Mouse (Mus musculus) embryonic stem cell, embryonic (primary cell): ENCODE data around the gene Hyal1.

Source experiments
- CTCF ChIA-PET, 4 experiments: fragments of 300-600 bp in 2 of 4; fragments of 350-600 bp in 2 of 4; sonication (Branson Sonifier 250); formaldehyde crosslinking; loops; one replicate each; lab custom pipeline; 2022; ENCODE audit warnings: inconsistent platforms in 2 of 4; lab: Charles Lee
- POLR2A ChIA-PET, 4 experiments: fragments of 300-600 bp in 2 of 4; fragments of 350-600 bp in 2 of 4; sonication (Branson Sonifier 250); formaldehyde crosslinking; loops; one replicate each; lab custom pipeline; 2022; ENCODE audit warnings: antibody characterized with exemption in 4 of 4, inconsistent platforms in 1 of 4; lab: Charles Lee

The Hyal1 gene

GRCm38 (mm10) chr9:107576357-107577107, at the start of gene Hyal1:
TSS of gene Hyal1 (plus strand) at chr9:107576927.
- POLR2A ChIA-PET = interaction anchor here (0.5 to 29.0 kb wide), 63 partner anchors 8 to 817 kb away, joined by 3 to 450 read pairs (median 4); partner anchors contain the start of genes Ifrd2 (in 4 of the 4), 6430571L13Rik (in 3 of the 4), Gnai2 (in 3 of the 4) and Tusc2 (in 3 of the 4)
- CTCF ChIA-PET = interaction anchor here in 2 of 4 experiments (1.1 to 2.0 kb wide), 11 partner anchors 10 to 177 kb away, joined by 3 to 12 read pairs (median 4); partner anchors contain the start of genes Cacna2d2 (in 1 of the 2) and Ifrd2 (in 1 of the 2)

- ChIA-PET POLR2A (interaction anchor here (0.5 to 2.2 kb wide), 38 partner anchors 8 to 847 kb away, joined by 3 to 48 read pairs (median 4); partner anchors contain the start of genes Cyb561d2 (in 3 of the 4), Nprl2 (in 3 of the 4), 6430571L13Rik (in 2 of the 4) and Tusc2 (in 2 of the 4)), CTCF (interaction anchor here (0.6 to 1.8 kb wide), 20 partner anchors 8 to 355 kb away, joined by 3 to 13 read pairs (median 3); partner anchors contain the start of genes Cyb561d2 (in 3 of the 4), Nprl2 (in 3 of the 4), Hyal2 (in 1 of the 4) and Zmynd10 (in 1 of the 4))
These were observed 42.8 kb upstream of the Hyal1 start, which contains the start of gene Tmem115 for GRCm38 (mm10) chr9:107533791-107534407. TSS of gene Tmem115 (plus strand) at chr9:107533945.

GRCm38 (mm10) chr9:107534408-107535202, 42.1 kb upstream of the Hyal1 start:
- ChIA-PET POLR2A (interaction anchor here (0.7 to 2.2 kb wide), 29 partner anchors 8 to 848 kb away, joined by 3 to 48 read pairs (median 5); partner anchors contain the start of genes Cyb561d2 (in 3 of the 4), Nprl2 (in 3 of the 4), 6430571L13Rik (in 2 of the 4) and Tusc2 (in 2 of the 4)), CTCF (interaction anchor here in 3 of 4 experiments (0.9 to 1.6 kb wide), 11 partner anchors 8 to 111 kb away, joined by 3 to 13 read pairs (median 4); partner anchors contain the start of genes Cyb561d2 (in 1 of the 3), Nprl2 (in 1 of the 3), Tusc2 (in 1 of the 3) and Zmynd10 (in 1 of the 3))

GRCm38 (mm10) chr9:107538231-107538630, 38.5 kb upstream of the Hyal1 start:
- POLR2A ChIA-PET = interaction anchor here in 1 of 4 experiments (0.9 to 2.0 kb wide), 2 partner anchors 49 to 58 kb away, joined by 3 to 5 read pairs; partner anchors contain the start of gene Ifrd2
- CTCF ChIA-PET = no interaction called here

GRCm38 (mm10) chr9:107538711-107539110, 38.0 kb upstream of the Hyal1 start:
- CTCF ChIA-PET = no interaction called here
- POLR2A ChIA-PET = interaction anchor here in 2 of 4 experiments (0.9 to 9.0 kb wide), 4 partner anchors 12 to 57 kb away, joined by 3 to 62 read pairs (median 4); partner anchors contain the start of genes Ifrd2 (in 1 of the 2) and Rassf1 (in 1 of the 2)

- ChIA-PET POLR2A (interaction anchor here in 2 of 4 experiments (1.2 to 9.0 kb wide), 9 partner anchors 11 to 199 kb away, joined by 3 to 77 read pairs (median 13); partner anchors contain the start of genes Rassf1 (in 2 of the 2), 6430571L13Rik (in 1 of the 2), Hyal1 (in 1 of the 2) and Hyal2 (in 1 of the 2)), CTCF (interaction anchor here in 2 of 4 experiments (0.6 to 0.9 kb wide), 2 partner anchors 11 to 184 kb away, joined by 3 to 4 read pairs; no protein-coding TSS in a partner anchor)
These were observed 36.8 kb upstream of the Hyal1 start for GRCm38 (mm10) chr9:107539940-107540339.

- POLR2A ChIA-PET = interaction anchor here in 3 of 4 experiments (0.5 to 9.0 kb wide), 13 partner anchors 10 to 648 kb away, joined by 3 to 77 read pairs (median 10); partner anchors contain the start of genes Ifrd2 (in 2 of the 3), 6430571L13Rik (in 1 of the 3), Hyal1 (in 1 of the 3) and Hyal2 (in 1 of the 3)
- CTCF ChIA-PET = interaction anchor here in 2 of 4 experiments (0.5 to 1.7 kb wide), 3 partner anchors 10 to 207 kb away, joined by 3 to 7 read pairs (median 3); partner anchors contain the start of gene 6430571L13Rik (in 1 of the 2)
These were observed 36.3 kb upstream of the Hyal1 start for GRCm38 (mm10) chr9:107540420-107540819.

- POLR2A ChIA-PET = interaction anchor here in 3 of 4 experiments (0.5 to 9.0 kb wide), 27 partner anchors 9 to 649 kb away, joined by 3 to 77 read pairs (median 7); partner anchors contain the start of genes Rassf1 (in 3 of the 3), Hyal1 (in 2 of the 3), Ifrd2 (in 2 of the 3) and 6430571L13Rik (in 1 of the 3)
- CTCF ChIA-PET = interaction anchor here in 2 of 4 experiments (0.5 to 2.4 kb wide), 8 partner anchors 8 to 208 kb away, joined by 3 to 15 read pairs (median 4); partner anchors contain the start of genes 6430571L13Rik (in 1 of the 2) and Tmem115 (in 1 of the 2)
These were observed 35.7 kb upstream of the Hyal1 start for GRCm38 (mm10) chr9:107541005-107541404.

GRCm38 (mm10) chr9:107541474-107542351, 35.0 kb upstream of the Hyal1 start, which contains the start of the genes Cyb561d2 and Nprl2:
TSS of gene Cyb561d2 (minus strand) at chr9:107542193.
TSS of gene Nprl2 (plus strand) at chr9:107542226.
- ChIA-PET CTCF (interaction anchor here in 3 of 4 experiments (0.6 to 2.4 kb wide), 20 partner anchors 8 to 201 kb away, joined by 3 to 15 read pairs (median 4); partner anchors contain the start of genes Tmem115 (in 3 of the 3) and 6430571L13Rik (in 1 of the 3)), POLR2A (interaction anchor here in 3 of 4 experiments (0.6 to 9.0 kb wide), 55 partner anchors 8 to 851 kb away, joined by 3 to 77 read pairs (median 4); partner anchors contain the start of genes 6430571L13Rik (in 3 of the 3), Rassf1 (in 3 of the 3), Tmem115 (in 3 of the 3) and Gnai2 (in 2 of the 3))

GRCm38 (mm10) chr9:107542352-107542686, 34.4 kb upstream of the Hyal1 start:
- ChIA-PET CTCF (interaction anchor here in 3 of 4 experiments (0.6 to 2.4 kb wide), 20 partner anchors 8 to 748 kb away, joined by 3 to 15 read pairs (median 4); partner anchors contain the start of genes Tmem115 (in 3 of the 3), Ifrd2 (in 1 of the 3) and Nicn1 (in 1 of the 3)), POLR2A (interaction anchor here in 3 of 4 experiments (0.6 to 9.0 kb wide), 46 partner anchors 8 to 851 kb away, joined by 3 to 77 read pairs (median 4); partner anchors contain the start of genes 6430571L13Rik (in 3 of the 3), Tmem115 (in 3 of the 3), Gnai2 (in 2 of the 3) and Hyal1 (in 2 of the 3))

- ChIA-PET CTCF (interaction anchor here in 3 of 4 experiments (0.6 to 2.4 kb wide), 15 partner anchors 9 to 747 kb away, joined by 3 to 15 read pairs (median 3); partner anchors contain the start of genes Tmem115 (in 2 of the 3), Ifrd2 (in 1 of the 3) and Nicn1 (in 1 of the 3)), POLR2A (interaction anchor here in 3 of 4 experiments (0.6 to 9.0 kb wide), 32 partner anchors 8 to 247 kb away, joined by 3 to 77 read pairs (median 4); partner anchors contain the start of genes Tmem115 (in 3 of the 3), Gnai2 (in 2 of the 3), Hyal1 (in 2 of the 3) and Ifrd2 (in 2 of the 3))
These were observed 34.0 kb upstream of the Hyal1 start for GRCm38 (mm10) chr9:107542721-107543120.

- CTCF ChIA-PET = interaction anchor here in 3 of 4 experiments (0.5 to 2.4 kb wide), 10 partner anchors 10 to 172 kb away, joined by 3 to 15 read pairs (median 4); partner anchors contain the start of gene Tmem115 (in 2 of the 3)
- POLR2A ChIA-PET = interaction anchor here in 3 of 4 experiments (0.6 to 9.0 kb wide), 22 partner anchors 8 to 247 kb away, joined by 3 to 77 read pairs (median 6); partner anchors contain the start of genes Ifrd2 (in 2 of the 3), Rassf1 (in 2 of the 3), Tmem115 (in 2 of the 3) and Tusc2 (in 2 of the 3)
These were observed 33.4 kb upstream of the Hyal1 start for GRCm38 (mm10) chr9:107543299-107543698.

GRCm38 (mm10) chr9:107544196-107544700, 32.5 kb upstream of the Hyal1 start:
- ChIA-PET CTCF (interaction anchor here in 2 of 4 experiments (1.2 kb wide), 2 partner anchors 22 kb away, joined by 3 to 4 read pairs; no protein-coding TSS in a partner anchor), POLR2A (interaction anchor here in 3 of 4 experiments (1.0 to 9.0 kb wide), 8 partner anchors 9 to 31 kb away, joined by 3 to 77 read pairs (median 13); partner anchors contain the start of genes Tmem115 (in 2 of the 3) and Rassf1 (in 1 of the 3))
